Mouse (Mus musculus) E14TG2a.4 (cell line): ENCODE measurements at regions not wholly inside any gene's neighbourhood (a gene's known extent, or its start where the extent isn't known, plus 50 kb on each side); places are given as distances from the start of the nearest gene placed in this dataset.

Experiments used
- CTCF ChIP-seq: conservative IDR thresholded peaks from 2 replicates; pipeline ENCODE4 v1.5.1; 2014; ENCODE audit warnings: low read length
- NANOG ChIP-seq: IDR thresholded peaks from 2 replicates; pipeline ENCODE4 v1.6.1; 2014; ENCODE audit warnings: borderline replicate concordance, low read length, mixed read lengths

DNA sequence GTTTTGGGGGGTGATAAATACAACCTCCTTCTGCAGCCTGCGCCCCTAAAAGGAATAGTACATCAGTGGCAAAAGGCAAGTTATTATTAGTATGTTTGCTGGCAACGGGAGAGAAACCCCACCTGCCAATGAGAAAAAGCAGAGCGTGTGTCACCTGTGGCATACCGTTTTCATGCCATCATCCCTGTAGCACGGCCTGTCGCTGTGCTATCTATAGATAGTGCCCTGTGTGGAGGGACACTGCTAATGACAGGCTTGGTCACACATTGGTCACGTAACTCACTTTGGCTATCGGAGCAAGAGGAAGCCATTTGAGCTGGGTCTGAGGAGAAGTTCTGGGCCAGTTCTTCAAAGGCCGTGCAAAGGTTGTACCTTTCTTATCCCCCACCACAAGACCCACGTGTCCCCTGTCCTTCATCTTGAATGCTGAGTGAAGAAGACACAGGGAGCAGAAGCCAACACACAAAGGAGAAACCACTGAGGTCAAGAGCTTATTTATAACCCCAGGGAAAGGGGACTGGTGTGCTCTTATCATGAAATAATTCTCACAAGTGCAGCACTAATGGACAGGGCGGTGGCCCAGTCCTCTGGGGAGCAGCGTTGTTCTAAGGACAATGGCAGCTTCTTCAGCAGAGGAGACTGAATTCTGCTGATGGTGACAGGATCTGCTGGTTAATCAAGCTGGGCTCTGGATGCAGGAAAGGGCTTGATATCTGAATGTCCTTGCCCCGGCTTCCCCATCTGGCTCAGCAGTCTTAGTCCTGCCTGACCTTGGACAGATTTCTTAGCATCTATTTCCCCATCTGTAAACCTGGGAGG lies 51.9 kb upstream of the Slc38a2 start:
- TF ChIP-seq CTCF: no peak
- TF ChIP-seq NANOG: no peak
